Mouse (Mus musculus) kidney, postnatal 0 days (tissue): ENCODE measurements at regions not wholly inside any gene's neighbourhood (a gene's known extent, or its start where the extent isn't known, plus 50 kb on each side); places are given as distances from the start of the nearest gene placed in this dataset.

Experiments
- ATAC-seq: fragments of 200-750 bp; cut with Nextera tagmentation; replicated peaks from 2 replicates; pipeline ENCODE4 v1.8.0; 2017; ENCODE audit warnings: low read depth, moderate number of reproducible peaks, moderate TSS enrichment, moderate library complexity; ENCODE audit not compliant: low FRiP score
- DNase-seq: peaks from one replicate; pipeline ENCODE4 v3.0.0-alpha.2; 2016; ENCODE audit warnings: low spot score
- H3K27ac ChIP-seq: fragments of 300-500 bp; sonication (generic); 2 replicates; pipeline ENCODE4 v1.5.1; 2014; ENCODE audit warnings: mild to moderate bottlenecking
- H3K27me3 ChIP-seq: fragments of 300-500 bp; sonication (generic); 2 replicates; pipeline ENCODE4 v1.6.1; 2014; ENCODE audit warnings: low read length, mixed read lengths; ENCODE audit not compliant: insufficient read depth
- H3K36me3 ChIP-seq: fragments of 300-500 bp; sonication (generic); 2 replicates; pipeline ENCODE4 v1.6.1; 2014; ENCODE audit warnings: low read length, mixed read lengths; ENCODE audit not compliant: insufficient read depth
- H3K4me1 ChIP-seq: fragments of 300-500 bp; sonication (generic); replicated peaks from 2 replicates; pipeline ENCODE4 v1.6.1; 2014; ENCODE audit warnings: antibody characterized with exemption, low read length, mixed read lengths; ENCODE audit not compliant: insufficient read depth
- H3K4me2 ChIP-seq: fragments of 300-500 bp; sonication (generic); 2 replicates; pipeline ENCODE4 v1.6.1; 2014; ENCODE audit warnings: mild to moderate bottlenecking, low read length, moderate library complexity, mixed read lengths
- H3K4me3 ChIP-seq: fragments of 300-500 bp; sonication (generic); replicated peaks from 2 replicates; pipeline ENCODE4 v1.5.1; 2014; ENCODE audit warnings: low read depth, low read length
- H3K9ac ChIP-seq: fragments of 300-500 bp; sonication (generic); 2 replicates; pipeline ENCODE4 v1.6.1; 2014; ENCODE audit warnings: low read depth, low read length
- H3K9me3 ChIP-seq: fragments of 300-500 bp; sonication (generic); replicated peaks from 2 replicates; pipeline ENCODE4 v1.6.1; 2016; ENCODE audit warnings: low read length, inconsistent platforms, mixed read lengths
- CTCF ChIP-seq: IDR thresholded peaks from 2 replicates; pipeline ENCODE4 v1.5.1; 2016; ENCODE audit warnings: antibody characterized with exemption, low read depth, mild to moderate bottlenecking, moderate library complexity
- WGBS: fragments of 180-500 bp; shearing (Covaris S2); extraction: QIAGEN DNeasy Blood & Tissue Kit; methylation state at CpG from one replicate; pipeline ENCODE4 v1.1.7; 2014; 5-methylcytosine and 5-hydroxymethylcytosine counted together

DNA sequence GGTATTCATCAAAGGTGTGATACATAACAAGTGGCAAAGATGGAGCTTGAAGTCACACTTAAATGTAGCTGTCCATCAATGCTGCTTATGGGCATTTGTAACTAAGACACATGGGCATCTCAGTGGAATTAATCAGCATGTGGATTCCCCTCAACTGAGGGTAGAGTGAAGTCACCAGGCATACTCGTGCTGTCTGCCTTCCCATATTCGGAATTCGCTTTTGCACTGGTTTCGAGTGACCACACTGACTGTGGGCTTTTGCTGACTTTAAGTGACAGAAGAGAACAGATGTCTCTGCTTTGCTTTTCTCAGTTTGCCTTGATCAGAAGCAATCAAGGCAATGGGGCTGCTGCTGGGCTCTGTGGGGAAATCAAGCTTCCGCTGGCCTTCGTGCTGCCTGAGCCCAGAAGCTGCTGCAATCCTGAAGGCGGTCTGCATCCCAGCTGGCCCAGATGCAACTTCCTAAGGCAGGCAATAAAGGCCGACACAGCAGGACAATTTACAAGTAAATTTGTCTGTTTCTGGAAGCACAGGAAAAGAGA lies 2773.6 kb upstream of the Lrrc6 start:
- no peak for TF ChIP-seq CTCF
- H3K4me1 ChIP-seq = no peaks in the 10 kb centered on the region
- no peak for DNase-seq
- WGBS = 62% methylated on average over 8 of the region's 8 CpGs
- no peaks in the 10 kb centered on the region for H3K36me3 ChIP-seq
- no peaks in the 10 kb centered on the region for H3K9me3 ChIP-seq
- H3K27me3 ChIP-seq = no peaks in the 10 kb centered on the region
- ATAC-seq = no peak
- H3K9ac ChIP-seq = no peak overlapping the region
- H3K27ac ChIP-seq = no peak overlapping the region
- H3K4me3 ChIP-seq = no peak overlapping the region
- H3K4me2 ChIP-seq = no peak overlapping the region

DNA sequence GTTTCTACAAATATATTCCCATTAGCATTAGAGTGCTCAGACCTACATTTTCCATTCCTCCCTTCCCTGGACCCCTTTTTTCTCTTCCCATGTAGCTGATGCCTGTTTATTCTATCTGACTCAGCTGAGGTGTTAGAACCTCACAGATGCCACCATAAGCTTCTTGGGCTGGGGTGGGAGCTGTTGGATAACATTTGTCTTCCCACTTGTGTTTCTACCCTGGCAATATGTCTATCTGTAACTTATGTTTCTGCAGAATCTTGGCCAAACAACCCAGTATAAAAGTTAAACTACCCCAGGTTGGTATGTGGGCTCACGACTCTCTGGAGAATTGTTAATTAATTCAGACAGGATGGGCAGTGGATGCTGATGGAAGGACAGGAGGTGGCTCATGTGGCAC lies 2772.8 kb upstream of the Lrrc6 start:
- H3K9ac ChIP-seq = no peak overlapping the region
- DNase-seq (no peak), ATAC-seq (no peak)
- no peak for TF ChIP-seq CTCF
- H3K4me2 ChIP-seq = no peak overlapping the region
- H3K27ac ChIP-seq = no peak overlapping the region
- no peaks in the 10 kb centered on the region for H3K27me3 ChIP-seq
- H3K4me1 ChIP-seq = no peaks in the 10 kb centered on the region
- no peaks in the 10 kb centered on the region for H3K9me3 ChIP-seq
- no peaks in the 10 kb centered on the region for H3K36me3 ChIP-seq
- no peak overlapping the region for H3K4me3 ChIP-seq
- WGBS = 73% methylated on average over 1 of the region's 1 CpGs

DNA sequence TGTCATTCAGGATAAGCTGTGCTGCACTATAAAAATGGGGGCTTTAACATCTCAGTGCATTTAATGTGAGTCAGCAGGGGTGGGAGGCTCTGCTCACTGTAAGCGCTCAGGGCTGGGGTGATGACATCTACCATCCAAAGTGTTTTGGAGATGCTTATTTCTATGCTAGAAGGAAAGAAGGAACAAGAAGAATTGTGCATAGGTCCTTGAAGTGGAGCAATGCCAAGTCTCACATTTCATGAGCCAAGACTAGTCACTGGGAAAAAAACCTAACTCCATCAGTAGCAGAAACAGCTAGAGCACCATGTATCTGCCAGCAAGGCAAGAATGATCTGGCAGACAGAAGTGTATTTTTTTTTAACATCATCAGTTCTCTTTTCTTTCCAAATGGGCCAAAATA lies 2761.2 kb upstream of the Lrrc6 start:
- WGBS = 86% methylated on average over 1 of the region's 1 CpGs
- Histone ChIP-seq H3K4me1 (0 out of 2 replicates have a peak, but pooled peaks cover 2% of the 10 kb centered on the region), H3K27me3 (no peaks in the 10 kb centered on the region), H3K36me3 (no peaks in the 10 kb centered on the region), H3K9ac (no peak overlapping the region), H3K27ac (no peak overlapping the region), H3K4me3 (no peak overlapping the region), H3K9me3 (no peaks in the 10 kb centered on the region), H3K4me2 (no peak overlapping the region)
- no peak for DNase-seq
- no peak for ATAC-seq
- TF ChIP-seq CTCF = no peak

DNA sequence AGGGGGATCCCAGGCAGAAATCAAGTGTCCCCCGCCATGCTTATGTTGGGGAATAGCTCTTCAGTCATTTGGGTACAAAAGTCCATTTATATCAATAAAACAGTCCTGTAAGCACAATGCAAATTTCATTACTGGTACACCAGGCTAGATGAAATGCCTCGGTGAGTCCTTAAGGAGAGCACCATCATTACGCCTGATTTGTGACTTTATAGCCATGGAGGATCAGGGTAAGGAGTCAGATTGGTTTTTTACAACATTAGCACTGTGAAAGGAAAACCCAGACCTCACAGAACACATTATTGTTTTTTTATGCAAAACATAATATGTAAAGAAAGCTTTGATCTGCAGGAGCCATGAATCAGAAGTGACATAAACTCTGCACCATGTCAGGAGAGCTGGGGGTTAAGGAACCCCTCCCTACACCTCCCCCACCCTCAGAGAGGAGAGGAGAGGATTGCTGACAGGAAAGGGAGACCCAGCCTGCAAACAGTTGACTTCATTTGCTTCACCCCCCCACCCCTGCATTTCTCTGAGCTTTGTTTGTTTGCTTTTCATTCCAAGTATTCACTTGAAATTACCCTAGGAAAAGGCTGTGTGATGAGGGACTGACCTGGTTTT lies 2756.6 kb upstream of the Lrrc6 start:
- Histone ChIP-seq H3K9ac (no peak overlapping the region), H3K27ac (no peak overlapping the region), H3K9me3 (no peaks in the 10 kb centered on the region), H3K4me1 (0 out of 2 replicates have a peak, but pooled peaks cover 3% of the 10 kb centered on the region), H3K27me3 (no peaks in the 10 kb centered on the region), H3K4me2 (no peak overlapping the region), H3K4me3 (no peak overlapping the region), H3K36me3 (no peaks in the 10 kb centered on the region)
- TF ChIP-seq CTCF = no peak
- ATAC-seq = no peak
- WGBS = 32% methylated on average over 3 of the region's 3 CpGs
- DNase-seq = peak; percentile 23

DNA sequence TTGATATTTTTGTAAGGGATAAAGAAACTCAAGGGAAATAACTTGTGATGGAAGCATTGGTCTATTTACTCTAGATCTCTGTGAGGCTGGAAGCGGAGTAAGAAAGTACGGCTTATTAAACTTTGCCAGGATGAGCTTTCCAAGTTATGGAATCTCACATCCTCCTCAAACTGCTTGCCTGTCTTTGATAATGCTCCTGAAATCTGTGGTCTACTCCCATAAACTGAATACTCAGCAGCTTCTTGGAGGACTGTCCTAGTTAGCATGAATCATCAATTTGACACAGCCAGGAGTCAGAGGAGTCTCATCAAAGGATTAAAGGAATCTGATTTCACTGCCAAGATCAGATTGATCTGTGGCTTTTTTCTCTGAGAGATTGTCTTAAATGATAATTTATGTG lies 2753.0 kb upstream of the Lrrc6 start:
- Histone ChIP-seq H3K4me2 (no peak overlapping the region), H3K9me3 (no peaks in the 10 kb centered on the region), H3K27me3 (no peaks in the 10 kb centered on the region), H3K9ac (no peak overlapping the region), H3K4me3 (no peak overlapping the region), H3K4me1 (0 out of 2 replicates have a peak, but pooled peaks cover 3% of the 10 kb centered on the region), H3K27ac (no peak overlapping the region), H3K36me3 (no peaks in the 10 kb centered on the region)
- DNase-seq = no peak
- 73% methylated on average over 2 of the region's 2 CpGs for WGBS
- no peak for TF ChIP-seq CTCF
- ATAC-seq = no peak

DNA sequence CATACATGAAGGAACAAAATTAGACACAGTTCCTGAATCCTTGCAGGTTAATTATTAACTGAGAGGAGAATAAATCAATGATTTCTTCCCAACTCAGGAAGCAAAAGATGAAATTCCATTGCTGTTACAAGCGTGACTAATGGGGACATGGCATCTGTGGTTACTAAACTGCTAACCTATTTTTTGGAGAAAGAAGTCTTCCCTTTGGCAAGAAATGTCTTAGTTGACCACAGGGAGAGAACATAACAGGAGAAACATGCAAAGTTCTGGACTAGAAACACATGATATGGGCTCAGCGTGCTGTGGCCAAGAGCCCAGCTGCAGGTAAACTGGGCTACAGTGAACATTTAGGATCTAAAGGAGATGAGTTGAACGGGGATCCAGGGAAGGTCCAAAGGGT lies 2751.4 kb upstream of the Lrrc6 start:
- DNase-seq (no peak), ATAC-seq (no peak)
- Histone ChIP-seq H3K27ac (no peak overlapping the region), H3K36me3 (no peaks in the 10 kb centered on the region), H3K9ac (no peak overlapping the region), H3K9me3 (no peaks in the 10 kb centered on the region), H3K27me3 (no peaks in the 10 kb centered on the region), H3K4me1 (0 out of 2 replicates have a peak, but pooled peaks cover 3% of the 10 kb centered on the region), H3K4me3 (no peak overlapping the region), H3K4me2 (no peak overlapping the region)
- TF ChIP-seq CTCF = no peak
- 80% methylated on average over 3 of the region's 3 CpGs for WGBS
